Mouse (Mus musculus) myocyte (in vitro differentiated cells): Measurements from ENCODE around the gene Acss1.

ENCODE experiments used
- MAX ChIP-seq: IDR thresholded peaks from one replicate; pipeline ENCODE4 v1.6.1; 2011; ENCODE audit warnings: low read depth, mild to moderate bottlenecking, control low read depth
- MYOG ChIP-seq, 3 experiments: IDR thresholded peaks; one replicate each; pipeline ENCODE4 v1.6.1; 2011; ENCODE audit warnings: control low read depth in 2 of 3, low read depth in 2 of 3, mild to moderate bottlenecking in 2 of 3; ENCODE audit not compliant: insufficient read length in 2 of 3, control insufficient read depth in 1 of 3, insufficient read depth in 1 of 3
- SRF ChIP-seq: IDR thresholded peaks from one replicate; pipeline ENCODE4 v1.6.1; 2011; ENCODE audit warnings: low read depth; ENCODE audit not compliant: control insufficient read depth, insufficient read length

GRCm38 (mm10) chr2:150638370-150638733 lies 29.9 kb downstream of the Acss1 start:
- TF ChIP-seq MAX (no peak), SRF (no peak), MYOG (IDR thresholded peaks at IDR 0.05; ENCODE audit: control insufficient read depth in 1 of 3, insufficient read depth in 1 of 3, insufficient read length in 2 of 3, low read depth in 2 of 3) (no peak)
